Mouse (Mus musculus): Measurements from ENCODE around the gene Cdkl1.

GRCm38 (mm10) chr12:69838376-69838775 is 47.3 kb upstream of the Cdkl1 start:
- TF ChIP-seq TAL1 (IDR thresholded peaks at IDR 0.05; ENCODE audit: low read length) (no peak), GATA1 (IDR thresholded peaks at IDR 0.05; ENCODE audit: low read length) (no peak)

Measured in erythroblast, embryonic 14.5 days (primary cell).